Mouse (Mus musculus) spleen, adult 2 months (tissue): ENCODE measurements around the gene Psme3. TPM values are rescaled to one million over a fixed set of nuclear protein-coding genes. Genes with fewer than 3 reads are reported as not detected.

ENCODE experiments used
- DNase-seq, 2 experiments: peaks; one replicate each; pipeline versions ENCODE4 v3.0.0 to v3.0.0-alpha.2; 2012 to 2021; ENCODE audit warnings: low spot score in 2 of 2, low read depth in 1 of 2
- H3K27ac ChIP-seq: fragments of 200-500 bp; 2 replicates; pipeline ENCODE4 v1.5.1; 2012; ENCODE audit warnings: low read length, inconsistent platforms; ENCODE audit not compliant: insufficient read depth
- H3K27me3 ChIP-seq: fragments of 200-500 bp; 2 replicates; pipeline ENCODE4 v1.6.1; 2012; ENCODE audit warnings: mild to moderate bottlenecking, moderate library complexity, low read length, inconsistent platforms; ENCODE audit not compliant: control insufficient read depth, insufficient read depth
- H3K36me3 ChIP-seq: fragments of 200-500 bp; 2 replicates; pipeline ENCODE4 v1.6.1; 2012; ENCODE audit warnings: mild to moderate bottlenecking, low read length, inconsistent platforms; ENCODE audit not compliant: control insufficient read depth, insufficient read depth
- H3K4me1 ChIP-seq: fragments of 200-500 bp; 2 replicates; pipeline ENCODE4 v1.6.1; 2011; ENCODE audit warnings: inconsistent platforms; ENCODE audit not compliant: control insufficient read depth, insufficient read depth, insufficient read length
- H3K4me3 ChIP-seq: fragments of 200-500 bp; 2 replicates; pipeline ENCODE4 v1.5.1; 2011; ENCODE audit warnings: mild to moderate bottlenecking, inconsistent platforms; ENCODE audit not compliant: insufficient read depth, insufficient read length; ENCODE audit errors: extremely low read depth
- CTCF ChIP-seq: fragments of 200-500 bp; IDR thresholded peaks from 2 replicates; pipeline ENCODE4 v1.5.1; 2011; ENCODE audit warnings: mild to moderate bottlenecking, inconsistent platforms; ENCODE audit not compliant: insufficient read depth, insufficient read length, insufficient replicate concordance; ENCODE audit errors: extremely low read depth
- POLR2A ChIP-seq: fragments of 200-500 bp; IDR thresholded peaks from 2 replicates; pipeline ENCODE4 v1.6.1; 2011; ENCODE audit warnings: low read depth, low read length, inconsistent platforms
- WGBS: fragments of 180-500 bp; shearing (Covaris S2); methylation state at CpG from one replicate; pipeline ENCODE4 v1.1.7; 2018; 5-methylcytosine and 5-hydroxymethylcytosine counted together
- polyA plus RNA-seq: library from polyadenylated mRNA; depleted of rRNA; stranded (reverse); fragments of >200 nt; gene quantifications from 2 replicates; pipeline ENCODE4 v1.2.3, GENCODE M21; 2012

Gene Psme3
- polyA plus RNA-seq, 1 experiment: 73.8 TPM

DNA sequence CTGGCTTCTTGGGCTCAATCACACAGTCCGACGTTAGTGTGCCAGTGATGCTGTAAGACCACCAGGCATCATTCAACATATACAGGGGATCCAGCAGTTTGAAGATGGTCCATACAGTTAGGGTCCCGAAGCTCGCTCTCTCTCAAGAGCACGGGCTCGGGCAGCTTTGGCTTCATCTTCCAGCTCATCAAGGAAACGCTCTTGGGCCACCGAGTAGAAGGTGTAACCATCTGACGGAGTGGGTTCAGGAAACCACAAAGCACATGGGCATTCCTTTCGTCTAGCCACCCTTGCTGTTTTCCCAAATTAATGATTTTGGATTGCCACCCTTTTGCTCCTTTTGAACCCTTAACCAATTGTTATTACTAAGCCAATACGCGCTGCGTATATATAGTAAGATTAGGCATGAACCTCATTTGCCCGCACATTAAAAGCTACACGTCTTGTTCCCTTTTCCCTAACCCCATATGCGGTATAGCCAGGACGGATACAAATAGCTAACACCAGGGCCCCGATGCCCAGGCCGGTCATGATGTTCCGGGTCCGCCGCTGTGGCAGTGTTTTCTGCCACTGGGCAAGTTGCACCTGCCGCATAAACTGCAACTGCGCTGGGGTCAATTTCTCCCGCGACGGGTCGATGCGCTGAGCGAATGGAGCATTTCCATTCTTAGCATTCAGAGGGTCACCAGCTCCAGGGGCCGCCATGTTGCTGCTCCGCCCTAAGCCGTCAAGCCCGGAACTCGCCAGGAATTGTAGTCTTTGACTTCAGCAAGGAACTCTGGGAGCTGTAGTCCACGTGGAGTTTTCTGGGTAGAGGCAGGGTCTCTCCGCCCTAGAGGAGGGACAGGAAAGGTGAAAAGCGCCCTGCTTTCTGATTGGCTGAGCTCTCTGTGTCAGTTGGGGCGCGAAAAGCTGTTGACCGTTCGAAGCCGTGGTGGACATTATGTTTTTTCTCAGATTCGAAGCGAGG is 37.5 kb upstream of the Psme3 start, which contains the start of the genes Cntd1 and Coa3:
Cntd1 (plus strand) TSS at position 790 of the 970 bp plus-strand sequence.
Coa3 (minus strand) TSS at position 892 of the 970 bp plus-strand sequence.
- TF ChIP-seq CTCF (no peak), POLR2A (peak; percentile 52)
- 0 out of 2 replicates have a peak within 1 kb of the TSS, but pooled peaks have one; percentile 24 for H3K27ac ChIP-seq
- peaks cover 9% of the 10 kb centered on the region; the same call in 1 of the 2 replicates for H3K4me1 ChIP-seq
- 5% methylated on average over 45 of the region's 45 CpGs for WGBS
- no peaks in the 10 kb centered on the region for H3K27me3 ChIP-seq
- H3K4me3 ChIP-seq: peak within 1 kb of the TSS; percentile 85
- peaks cover 2% of the 10 kb centered on the region for H3K36me3 ChIP-seq
- DNase-seq: peak; percentile 57 to 84

- no peak for DNase-seq
- Histone ChIP-seq H3K27me3 (no peaks in the 10 kb centered on the region), H3K27ac (no peak overlapping the region), H3K4me3 (peak overlapping the region; percentile 85), H3K4me1 (peaks cover 9% of the 10 kb centered on the region; the same call in 1 of the 2 replicates), H3K36me3 (peaks cover 2% of the 10 kb centered on the region)
- no peak for TF ChIP-seq POLR2A
- TF ChIP-seq CTCF: no peak
- WGBS: 57% methylated on average over 14 of the region's 14 CpGs
Measured at GRCm38 (mm10) chr11:101279193-101279569, 36.8 kb upstream of the Psme3 start.

DNA sequence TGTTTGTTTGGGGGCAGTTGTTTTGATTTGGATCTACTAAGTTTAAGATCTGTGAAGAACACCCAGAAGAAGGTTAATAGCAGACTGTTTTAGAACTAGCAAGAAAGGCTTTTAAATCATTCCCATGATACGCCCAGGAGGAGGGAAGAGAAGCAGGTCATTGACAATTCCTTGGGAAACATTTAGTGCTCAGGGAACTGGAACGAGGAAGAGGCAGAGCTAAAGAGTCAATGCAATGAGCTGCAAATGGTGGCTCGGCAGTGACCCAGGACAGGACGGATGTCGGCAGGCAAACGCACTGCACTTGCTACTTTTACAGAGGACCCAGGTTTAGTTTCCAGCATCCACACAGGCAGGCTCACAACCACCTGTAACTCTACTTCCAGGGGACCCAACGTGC is 35.2 kb upstream of the Psme3 start:
- Histone ChIP-seq H3K4me3 (no peak overlapping the region), H3K4me1 (peaks cover 9% of the 10 kb centered on the region; the same call in 1 of the 2 replicates), H3K36me3 (peaks cover 2% of the 10 kb centered on the region), H3K27me3 (no peaks in the 10 kb centered on the region), H3K27ac (no peak overlapping the region)
- TF ChIP-seq POLR2A (no peak), CTCF (no peak)
- 68% methylated on average over 7 of the region's 7 CpGs for WGBS
- DNase-seq: no peak

DNA sequence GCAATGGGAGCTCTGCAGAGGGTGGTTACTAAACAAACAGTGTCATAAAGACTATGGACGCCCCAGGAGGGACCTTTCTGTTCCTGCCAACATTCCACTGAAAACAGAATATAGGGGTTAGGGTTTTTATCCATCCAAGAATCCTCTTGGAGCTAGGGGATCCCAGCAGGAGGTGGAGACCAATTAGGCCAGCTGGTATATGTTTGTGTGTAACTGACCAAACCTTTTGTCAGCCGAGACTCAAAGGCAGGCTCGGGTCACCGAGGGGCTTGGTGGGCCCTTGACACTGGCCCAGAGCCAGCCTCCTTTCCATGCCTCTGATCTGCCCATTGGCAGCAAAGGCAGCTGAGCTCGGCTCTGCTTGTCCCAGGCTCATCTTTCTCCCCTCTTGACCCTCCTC is 33.1 kb upstream of the Psme3 start:
- TF ChIP-seq POLR2A (no peak), CTCF (no peak)
- no peak overlapping the region for H3K27ac ChIP-seq

GRCm38 (mm10) chr11:101283805-101284204 is 32.2 kb upstream of the Psme3 start:
- 86% methylated on average over 4 of the region's 4 CpGs for WGBS
- no peak overlapping the region for H3K27ac ChIP-seq
- DNase-seq: no peak

More for the DNA sequence above, 33.1 kb upstream of the Psme3 start:
- H3K36me3 ChIP-seq: no peaks in the 10 kb centered on the region
- 85% methylated on average over 5 of the region's 5 CpGs for WGBS
- peaks cover 5% of the 10 kb centered on the region; the same call in 1 of the 2 replicates for H3K4me1 ChIP-seq
- H3K4me3 ChIP-seq: no peak overlapping the region
- DNase-seq: no peak
- H3K27me3 ChIP-seq: no peaks in the 10 kb centered on the region

GRCm38 (mm10) chr11:101287306-101287705 is 28.7 kb upstream of the Psme3 start:
- no peak overlapping the region for H3K27ac ChIP-seq
- H3K27me3 ChIP-seq: no peaks in the 10 kb centered on the region
- 82% methylated on average over 9 of the region's 9 CpGs for WGBS
- no peaks in the 10 kb centered on the region for H3K4me1 ChIP-seq
- no peak for TF ChIP-seq CTCF
- no peak for TF ChIP-seq POLR2A
- no peak for DNase-seq
- no peak overlapping the region for H3K4me3 ChIP-seq
- H3K36me3 ChIP-seq: peaks cover 25% of the 10 kb centered on the region

More at GRCm38 (mm10) chr11:101283805-101284204, 32.2 kb upstream of the Psme3 start:
- H3K36me3 ChIP-seq: peaks cover 4% of the 10 kb centered on the region
- no peaks in the 10 kb centered on the region for H3K27me3 ChIP-seq
- H3K4me3 ChIP-seq: no peak overlapping the region
- H3K4me1 ChIP-seq: no peaks in the 10 kb centered on the region
- TF ChIP-seq CTCF (no peak), POLR2A (no peak)
